Mouse (Mus musculus): ENCODE results near the gene Csdc2. TPM values are rescaled to one million over a fixed set of nuclear protein-coding genes. Genes with fewer than 3 reads are reported as not detected.

Csdc2 gene
- not detected for polyA plus RNA-seq (2014; fragmentation: Illumina TruSeq; extraction: RNeasy Lipid Tissue Mini Kit (QIAGEN cat#74804); ENCODE audit: low read depth, low replicate concordance)

DNA sequence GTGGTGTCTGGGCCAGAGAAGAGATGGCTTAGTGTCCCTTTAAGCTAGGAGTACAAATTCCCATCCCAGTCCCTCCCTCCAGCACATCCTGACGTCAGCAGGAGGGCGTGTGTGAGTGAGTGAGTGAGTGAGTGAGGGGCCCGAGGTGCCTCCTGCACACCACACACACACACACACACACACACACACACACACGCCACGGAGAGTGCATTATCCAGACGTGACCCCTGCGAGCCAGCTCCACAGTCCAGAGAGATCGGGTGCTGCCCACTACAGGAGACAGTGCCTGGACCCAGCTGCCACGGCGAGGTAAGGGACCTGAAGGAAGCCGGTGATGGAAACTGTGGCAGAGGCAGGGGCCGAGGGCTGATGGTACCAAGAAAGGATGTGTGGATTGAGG, at the start of gene Csdc2:
TSS of gene Csdc2 (plus strand) at position 81 of the 400 bp plus-strand sequence.

DNA sequence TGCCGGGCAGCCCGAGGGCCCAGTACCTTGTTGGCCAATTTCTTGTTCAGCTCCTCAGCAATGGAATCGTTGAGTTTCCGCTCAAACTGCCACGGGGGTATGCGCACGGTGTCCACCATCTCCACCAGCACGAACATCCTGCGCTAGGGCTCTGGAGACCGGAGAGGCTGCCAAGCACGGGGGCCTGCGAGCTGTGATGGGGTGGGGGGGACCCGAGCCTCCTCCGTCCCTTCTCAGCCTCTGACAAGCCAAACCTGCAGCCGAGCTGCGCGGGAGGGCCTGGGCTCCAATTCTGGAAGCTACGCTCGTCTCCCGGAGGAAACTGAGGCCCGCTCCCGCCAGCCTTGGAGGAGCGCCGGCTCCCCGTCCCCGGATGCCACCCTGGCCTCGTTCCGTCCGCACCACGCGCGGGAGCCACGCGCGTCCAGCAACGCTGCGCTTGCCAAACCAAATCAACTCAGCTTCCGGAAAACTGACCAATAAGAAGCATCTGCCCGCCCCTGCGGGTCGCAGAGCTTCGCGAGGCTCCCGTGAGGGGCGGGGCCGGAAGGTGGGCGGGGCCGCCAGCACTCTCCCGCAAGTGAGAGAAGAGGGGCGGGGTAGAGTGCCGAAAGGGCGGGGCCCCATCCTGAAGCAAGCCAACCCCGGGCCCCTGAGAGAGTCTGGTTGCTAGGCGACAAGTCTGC, 10.7 kb upstream of the Csdc2 start, which contains the start of gene Polr3h:
TSS of gene Polr3h (minus strand) at position 481 of the 686 bp plus-strand sequence.

DNA sequence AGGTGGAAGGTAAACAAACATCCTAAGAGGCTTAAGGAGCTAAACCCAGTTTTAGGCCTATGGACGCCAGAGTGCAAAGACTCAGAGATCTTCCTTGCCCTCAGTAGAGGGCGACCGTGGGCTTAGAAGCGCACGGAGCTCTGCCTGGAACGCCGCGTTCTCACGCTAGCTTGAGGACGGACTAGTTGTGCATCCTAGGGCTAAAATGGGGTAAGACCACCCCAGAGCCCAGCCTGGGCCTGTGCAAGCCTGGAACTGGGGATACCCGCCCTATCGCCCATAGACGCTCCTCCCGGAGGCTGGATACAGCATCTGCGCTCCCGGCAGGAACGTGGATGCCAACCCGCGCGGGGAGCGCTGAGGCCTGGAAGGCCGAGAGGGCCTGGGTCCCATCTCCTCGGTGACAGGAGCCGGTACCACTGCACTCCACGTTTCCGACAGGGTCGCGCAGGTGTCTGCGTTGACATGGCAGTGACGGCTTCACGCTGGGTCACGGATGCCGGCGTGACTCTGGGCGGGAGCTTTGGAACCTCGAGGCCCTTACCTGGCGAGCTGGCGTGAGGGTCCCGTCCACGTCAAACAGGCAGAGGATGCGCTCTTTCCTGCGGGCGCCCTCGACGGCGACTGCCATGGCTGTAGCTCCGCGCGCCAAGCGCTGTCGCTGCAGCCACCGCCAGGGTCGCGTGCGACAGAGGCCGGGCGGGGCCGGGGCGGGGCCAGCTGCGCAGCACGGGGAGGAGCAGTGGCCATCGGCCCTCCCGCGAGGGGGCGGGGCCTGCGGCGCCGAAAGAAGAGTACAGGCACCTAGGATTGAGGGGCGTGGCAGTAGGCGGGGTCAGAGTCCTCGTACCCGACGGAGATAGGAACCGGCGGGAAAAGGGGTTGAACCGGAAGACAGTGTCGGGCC, 23.9 kb downstream of the Csdc2 start, which contains the start of gene Pmm1:
TSS of gene Pmm1 (minus strand) at position 760 of the 907 bp plus-strand sequence.

DNA sequence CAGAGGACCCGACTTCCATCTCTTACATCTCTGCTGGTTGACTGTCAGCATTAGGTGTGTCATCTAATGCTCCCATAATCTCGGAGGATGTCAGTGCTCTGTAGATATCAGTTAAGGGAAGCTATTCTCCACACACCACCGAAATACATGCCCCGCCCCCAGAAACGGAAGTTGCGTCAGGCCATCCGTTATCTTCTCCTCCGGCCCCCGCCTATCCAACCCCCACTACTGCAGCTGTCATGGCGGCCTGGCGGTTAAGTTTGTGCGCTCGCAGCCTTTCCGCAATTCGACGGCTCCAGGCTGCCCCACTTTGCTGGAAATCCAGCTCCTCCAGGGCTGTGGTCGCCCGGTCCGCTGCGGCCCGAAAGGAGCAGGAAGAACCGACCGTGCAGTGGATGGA, 43.8 kb downstream of the Csdc2 start, which contains the start of gene 1700029P11Rik:
TSS of gene 1700029P11Rik (plus strand) at position 220 of the 400 bp plus-strand sequence.

DNA sequence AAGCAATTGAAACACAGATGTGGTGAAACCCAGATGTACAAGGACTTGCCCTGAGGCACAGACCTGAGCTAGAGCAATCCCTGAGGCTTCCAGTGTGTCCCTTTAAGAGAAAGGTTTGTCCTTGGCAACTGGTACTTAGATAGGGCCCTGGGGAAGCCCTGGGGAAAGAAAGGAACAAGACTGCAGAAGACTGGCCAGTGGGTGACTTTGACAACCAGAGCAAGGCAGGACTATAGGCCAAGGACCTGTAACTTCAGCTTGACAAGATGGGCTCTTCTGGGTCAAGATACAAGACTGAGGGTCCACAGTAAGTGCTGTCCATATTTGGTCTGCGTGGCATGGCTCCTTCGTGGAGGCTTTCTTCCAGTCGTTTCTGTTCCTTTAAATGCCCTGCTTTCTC, 51.1 kb downstream of the Csdc2 start, which contains the start of gene Xrcc6:
TSS of gene Xrcc6 (plus strand) at position 190 of the 400 bp plus-strand sequence.

Other genes with a start within 250 kb of the Csdc2 start
- gene Chadl, start 239.5 kb upstream of the Csdc2 start, polyA plus RNA-seq (2014; fragmentation: Illumina TruSeq; extraction: RNeasy Lipid Tissue Mini Kit (QIAGEN cat#74804); ENCODE audit: low read depth, low replicate concordance) = not detected
- gene Zc3h7b, start 191.7 kb upstream of the Csdc2 start, polyA plus RNA-seq (2014; fragmentation: Illumina TruSeq; extraction: RNeasy Lipid Tissue Mini Kit (QIAGEN cat#74804); ENCODE audit: low read depth, low replicate concordance) = 5.0 TPM
- gene Rangap1, start 191.2 kb upstream of the Csdc2 start, polyA plus RNA-seq (2014; fragmentation: Illumina TruSeq; extraction: RNeasy Lipid Tissue Mini Kit (QIAGEN cat#74804); ENCODE audit: low read depth, low replicate concordance) = 5.5 TPM
- 22.9 TPM for gene Tef, start 134.3 kb upstream of the Csdc2 start, polyA plus RNA-seq (2014; fragmentation: Illumina TruSeq; extraction: RNeasy Lipid Tissue Mini Kit (QIAGEN cat#74804); ENCODE audit: low read depth, low replicate concordance)
- 7.5 TPM for gene Tob2, start 78.0 kb upstream of the Csdc2 start, polyA plus RNA-seq (2014; fragmentation: Illumina TruSeq; extraction: RNeasy Lipid Tissue Mini Kit (QIAGEN cat#74804); ENCODE audit: low read depth, low replicate concordance)
- gene Phf5a, start 64.8 kb upstream of the Csdc2 start, polyA plus RNA-seq (2014; fragmentation: Illumina TruSeq; extraction: RNeasy Lipid Tissue Mini Kit (QIAGEN cat#74804); ENCODE audit: low read depth, low replicate concordance) = 15.0 TPM
- gene Aco2, start 64.5 kb upstream of the Csdc2 start, polyA plus RNA-seq (2014; fragmentation: Illumina TruSeq; extraction: RNeasy Lipid Tissue Mini Kit (QIAGEN cat#74804); ENCODE audit: low read depth, low replicate concordance) = 36.3 TPM
- gene Polr3h, start 10.5 kb upstream of the Csdc2 start, polyA plus RNA-seq (2014; fragmentation: Illumina TruSeq; extraction: RNeasy Lipid Tissue Mini Kit (QIAGEN cat#74804); ENCODE audit: low read depth, low replicate concordance) = 0.64 TPM
- not detected for gene Pmm1, start 24.2 kb downstream of the Csdc2 start, polyA plus RNA-seq (2014; fragmentation: Illumina TruSeq; extraction: RNeasy Lipid Tissue Mini Kit (QIAGEN cat#74804); ENCODE audit: low read depth, low replicate concordance)
- not detected for gene 1700029P11Rik, start 43.8 kb downstream of the Csdc2 start, polyA plus RNA-seq (2014; fragmentation: Illumina TruSeq; extraction: RNeasy Lipid Tissue Mini Kit (QIAGEN cat#74804); ENCODE audit: low read depth, low replicate concordance)
- gene Xrcc6, start 51.1 kb downstream of the Csdc2 start, polyA plus RNA-seq (2014; fragmentation: Illumina TruSeq; extraction: RNeasy Lipid Tissue Mini Kit (QIAGEN cat#74804); ENCODE audit: low read depth, low replicate concordance) = 50.5 TPM
- gene Desi1, start 97.1 kb downstream of the Csdc2 start, polyA plus RNA-seq (2014; fragmentation: Illumina TruSeq; extraction: RNeasy Lipid Tissue Mini Kit (QIAGEN cat#74804); ENCODE audit: low read depth, low replicate concordance) = 14.6 TPM
- 117 TPM for gene Snu13, start 110.8 kb downstream of the Csdc2 start, polyA plus RNA-seq (2014; fragmentation: Illumina TruSeq; extraction: RNeasy Lipid Tissue Mini Kit (QIAGEN cat#74804); ENCODE audit: low read depth, low replicate concordance)
- not detected for gene 4930407I10Rik, start 122.4 kb downstream of the Csdc2 start, polyA plus RNA-seq (2014; fragmentation: Illumina TruSeq; extraction: RNeasy Lipid Tissue Mini Kit (QIAGEN cat#74804); ENCODE audit: low read depth, low replicate concordance)
- gene Mei1, start 133.2 kb downstream of the Csdc2 start, polyA plus RNA-seq (2014; fragmentation: Illumina TruSeq; extraction: RNeasy Lipid Tissue Mini Kit (QIAGEN cat#74804); ENCODE audit: low read depth, low replicate concordance) = not detected
- 1.1 TPM for gene Ccdc134, start 191.2 kb downstream of the Csdc2 start, polyA plus RNA-seq (2014; fragmentation: Illumina TruSeq; extraction: RNeasy Lipid Tissue Mini Kit (QIAGEN cat#74804); ENCODE audit: low read depth, low replicate concordance)
- 7.5 TPM for gene Srebf2, start 210.4 kb downstream of the Csdc2 start, polyA plus RNA-seq (2014; fragmentation: Illumina TruSeq; extraction: RNeasy Lipid Tissue Mini Kit (QIAGEN cat#74804); ENCODE audit: low read depth, low replicate concordance)

All from liver, adult 10 weeks (tissue).